Mouse (Mus musculus): ENCODE measurements around the gene Gpatch2.
A peak's percentile ranks its signal among the peaks of the same experiment; 100 is the strongest.

Gpatch2 gene

DNA sequence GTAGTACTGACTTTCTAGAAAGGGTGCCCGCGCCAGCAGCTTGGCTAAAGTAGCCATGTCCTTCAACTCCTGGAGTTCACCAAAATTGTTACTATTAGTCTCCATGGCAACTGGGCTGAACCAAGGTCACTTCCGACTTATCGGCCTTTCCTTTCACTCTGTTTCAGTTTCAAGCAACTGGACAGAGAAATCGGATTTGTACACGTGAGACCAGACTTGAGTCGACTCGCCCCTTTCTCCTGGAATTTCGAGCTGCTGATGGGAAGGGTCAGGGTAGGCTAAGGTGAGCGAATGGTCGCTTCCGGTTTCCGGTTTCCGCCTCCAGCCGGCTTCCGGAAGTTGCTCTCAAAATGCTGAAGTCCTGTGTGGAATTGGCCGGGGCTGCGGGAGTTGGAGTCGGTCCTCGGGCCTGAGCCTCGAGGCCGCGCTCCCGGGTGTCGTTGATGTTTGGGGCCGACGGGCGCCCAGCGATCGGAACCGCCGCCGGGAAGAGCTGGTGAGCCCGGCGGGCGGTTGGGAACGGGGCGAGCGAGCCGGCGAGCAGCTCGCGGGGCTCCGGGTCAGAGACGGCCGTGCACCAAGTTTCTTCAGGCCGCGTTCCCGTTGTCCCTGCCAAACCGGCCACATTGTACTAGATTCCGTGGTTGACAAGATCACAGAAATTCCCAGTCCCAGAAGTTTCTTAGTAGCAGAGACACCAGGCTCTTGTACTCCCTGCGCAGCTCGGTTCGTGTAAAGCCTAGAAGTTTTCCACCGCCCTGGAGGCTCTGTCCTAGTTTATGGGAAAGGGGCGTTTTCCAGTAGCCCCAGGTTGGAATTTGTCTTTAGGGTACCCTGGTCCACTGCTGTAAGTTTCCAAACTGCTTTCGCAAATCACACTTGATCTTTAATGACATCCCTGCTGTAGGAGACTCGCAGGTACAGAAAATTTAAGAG is at the start of gene Gpatch2, which contains the start of gene Spata17:
Gpatch2 (plus strand) TSS at position 328 of the 936 bp plus-strand sequence.
Spata17 (minus strand) TSS at position 285 of the 936 bp plus-strand sequence.
- DNase-seq, result peak; percentile 86 to 91

DNA sequence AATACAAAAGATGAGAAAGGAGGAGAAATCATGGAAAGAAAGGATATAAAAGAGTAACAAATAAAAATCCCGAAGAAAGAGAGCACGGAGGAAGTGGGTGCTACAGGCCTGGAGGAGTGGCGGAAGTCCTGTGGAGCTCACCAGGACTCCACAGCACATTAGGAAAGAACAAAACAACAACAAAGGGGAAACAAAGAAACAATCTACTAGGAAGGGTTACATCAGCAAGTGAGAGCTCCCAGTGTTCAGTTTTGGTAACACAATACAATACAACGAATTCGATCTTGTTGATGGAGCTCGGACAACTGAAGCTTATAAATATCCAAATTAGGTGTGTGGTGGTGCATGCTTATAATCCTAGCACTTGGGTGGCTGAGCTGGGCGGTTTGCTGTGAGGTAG is 45.7 kb upstream of the Gpatch2 start:
- DNase-seq, result no peak

GRCm38 (mm10) chr1:187170361-187170760 is 44.9 kb upstream of the Gpatch2 start:
- no peak for DNase-seq

GRCm38 (mm10) chr1:187175991-187176390 is 39.3 kb upstream of the Gpatch2 start:
- no peak for DNase-seq

DNA sequence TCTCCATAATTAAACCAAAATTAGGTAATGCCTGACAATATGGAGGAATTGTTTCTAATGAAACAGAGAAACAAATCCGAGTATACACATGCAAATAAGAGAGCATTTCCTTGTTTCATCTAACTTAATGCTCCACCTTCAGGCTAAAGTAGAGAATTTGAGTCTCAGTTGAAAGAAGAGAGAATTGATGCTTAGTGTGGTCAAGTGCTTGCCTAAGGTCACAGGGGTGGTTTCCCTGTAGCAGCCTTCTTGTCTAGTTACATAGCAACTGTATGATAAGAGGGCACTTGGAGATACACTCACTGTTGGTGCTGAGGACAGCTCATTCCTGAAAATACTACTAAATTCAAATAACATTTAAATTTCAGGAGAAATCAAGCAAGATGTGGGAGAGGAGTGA is 36.8 kb upstream of the Gpatch2 start:
- no peak for DNase-seq

GRCm38 (mm10) chr1:187205506-187205905 is 9.8 kb upstream of the Gpatch2 start:
- DNase-seq, result no peak

- no peak for DNase-seq
These were observed 5.8 kb upstream of the Gpatch2 start for GRCm38 (mm10) chr1:187209496-187209895.

DNA sequence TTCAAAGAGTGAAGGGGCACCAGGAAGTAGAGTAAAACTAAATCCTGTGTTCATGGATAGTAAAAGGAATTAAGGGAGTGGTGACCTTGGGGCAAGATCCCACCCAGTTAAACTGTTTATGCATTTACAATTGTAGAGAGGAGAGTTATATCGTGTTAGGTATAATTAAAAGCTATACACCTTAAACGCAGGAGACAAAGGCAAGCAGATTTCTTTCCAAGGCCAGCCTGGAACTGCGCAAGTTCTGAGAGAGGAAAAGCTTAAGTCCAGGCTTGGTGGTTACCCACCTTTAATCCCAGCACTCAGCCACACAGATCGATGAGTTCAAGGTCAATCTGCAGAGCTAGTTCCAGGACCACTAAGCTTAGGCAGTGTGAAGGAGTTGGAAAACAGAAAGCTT is 4.6 kb upstream of the Gpatch2 start:
- no peak for DNase-seq

- DNase-seq, result no peak
These were observed 1.5 kb downstream of the Gpatch2 start for GRCm38 (mm10) chr1:187216620-187217410.

DNA sequence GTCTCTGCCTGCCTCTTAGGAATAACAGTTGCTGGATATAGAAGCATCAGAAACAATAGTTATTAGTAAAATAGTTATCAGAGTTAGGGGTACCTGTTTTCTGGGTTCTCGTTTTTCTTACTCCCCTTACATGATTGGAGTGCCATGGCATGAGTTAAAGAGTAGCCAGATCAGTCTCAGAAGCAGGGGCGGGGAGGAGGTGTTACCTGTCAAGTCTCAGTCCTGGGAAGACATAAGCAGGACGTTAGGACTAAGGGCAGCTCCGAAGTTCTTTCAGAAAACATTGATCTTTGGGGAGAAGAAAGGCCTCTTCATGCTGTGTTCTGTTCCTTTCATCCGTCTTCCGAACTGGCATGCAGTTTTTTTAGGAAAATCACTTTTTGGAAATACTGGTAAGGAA is 5.4 kb downstream of the Gpatch2 start:
- DNase-seq, result peak in 1 of 2 experiments; percentile 50

- no peak for DNase-seq
These were observed 11.2 kb downstream of the Gpatch2 start for GRCm38 (mm10) chr1:187226328-187227025.

- no peak for DNase-seq
These were observed 13.3 kb downstream of the Gpatch2 start for GRCm38 (mm10) chr1:187228414-187229146.

DNA sequence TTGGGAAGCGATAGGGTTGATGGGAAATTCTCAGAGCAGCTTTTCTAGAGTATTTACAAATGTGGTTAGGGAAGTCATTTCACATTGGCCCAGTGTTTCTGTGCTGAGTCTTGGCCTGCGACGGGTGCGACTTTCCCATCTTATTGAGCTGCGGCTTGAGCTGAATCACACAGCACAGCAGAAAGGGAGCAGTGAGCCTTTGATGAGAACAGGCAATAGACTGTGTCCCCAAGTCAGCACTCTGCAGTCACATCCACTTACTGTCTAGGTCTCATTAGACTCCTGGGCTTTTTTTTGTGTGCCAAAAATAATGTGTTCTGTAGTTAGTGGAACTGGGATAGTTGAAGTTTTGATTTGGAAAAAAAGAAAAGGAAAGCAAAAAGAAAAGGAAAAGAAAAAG is 14.9 kb downstream of the Gpatch2 start:
- DNase-seq, result no peak

- DNase-seq, result no peak
These were observed 17.1 kb downstream of the Gpatch2 start for GRCm38 (mm10) chr1:187232196-187232955.

- DNase-seq, result no peak
These were observed 17.8 kb downstream of the Gpatch2 start for GRCm38 (mm10) chr1:187232996-187233615.

GRCm38 (mm10) chr1:187235161-187235560 is 19.9 kb downstream of the Gpatch2 start:
- no peak for DNase-seq

DNA sequence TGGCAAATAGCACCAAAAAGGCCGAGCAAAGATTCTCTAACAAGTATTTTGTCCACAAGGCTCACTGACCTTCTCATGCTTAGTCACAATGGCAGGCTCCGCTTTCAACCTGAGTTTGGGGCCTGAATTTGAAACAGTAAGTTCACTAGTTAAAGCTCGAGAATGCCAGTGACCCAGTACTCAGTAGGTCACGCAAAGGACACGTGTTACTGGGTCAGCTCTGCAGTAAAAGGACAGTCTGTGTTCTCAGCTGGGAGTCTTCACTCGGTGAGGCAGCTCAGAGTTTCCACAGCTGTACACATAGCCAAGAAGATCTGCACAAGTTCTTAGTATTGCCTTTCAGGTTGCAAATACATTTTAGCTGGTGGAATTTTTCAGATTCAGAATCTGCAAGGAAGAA is 21.0 kb downstream of the Gpatch2 start:
- DNase-seq, result no peak

DNA sequence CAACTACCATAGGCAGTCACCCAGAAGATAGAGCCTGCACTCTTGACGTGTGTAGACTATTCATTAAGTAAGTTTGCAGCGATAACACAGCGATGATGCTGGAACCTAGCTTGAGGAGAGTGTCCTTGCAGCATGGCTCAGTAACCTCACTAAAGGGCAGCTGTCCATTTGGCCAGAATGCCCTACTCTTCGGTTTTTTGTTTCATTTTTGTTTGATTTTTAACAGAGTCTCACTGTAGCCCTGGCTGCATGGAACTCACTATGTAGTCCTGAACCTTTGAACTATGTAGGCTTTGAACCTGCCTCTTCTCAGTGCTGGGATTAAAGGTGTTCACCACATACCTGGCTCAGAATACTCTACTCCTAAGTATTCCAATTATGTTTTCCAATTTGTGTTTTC is 22.8 kb downstream of the Gpatch2 start:
- DNase-seq, result no peak

GRCm38 (mm10) chr1:187240304-187240703 is 25.0 kb downstream of the Gpatch2 start:
- no peak for DNase-seq

GRCm38 (mm10) chr1:187241329-187241728 is 26.0 kb downstream of the Gpatch2 start:
- DNase-seq, result peak in 1 of 2 experiments; percentile 58

- no peak for DNase-seq
These were observed 29.4 kb downstream of the Gpatch2 start for GRCm38 (mm10) chr1:187244734-187245133.

All from kidney, postnatal 25 days (tissue).